Mouse (Mus musculus) thymus, adult 18-20 months (tissue): ENCODE measurements around the gene Pgm2.

Experiments
- DNase-seq, 2 experiments: peaks; one replicate each; pipeline ENCODE4 v3.0.0; 2022; ENCODE audit warnings: mixed read lengths in 2 of 2

Pgm2 gene

GRCm38 (mm10) chr5:64077353-64077752 is 15.4 kb upstream of the Pgm2 start:
- DNase-seq, result no peak

- DNase-seq, result no peak
These were observed 13.8 kb upstream of the Pgm2 start for GRCm38 (mm10) chr5:64078740-64079461.

- no peak for DNase-seq
These were observed 13.3 kb upstream of the Pgm2 start for GRCm38 (mm10) chr5:64079462-64079817.

GRCm38 (mm10) chr5:64083447-64084359 is 9.0 kb upstream of the Pgm2 start:
- no peak for DNase-seq

- DNase-seq, result no peak
These were observed 7.3 kb upstream of the Pgm2 start for GRCm38 (mm10) chr5:64085405-64085804.

- DNase-seq, result no peak
These were observed 4.0 kb upstream of the Pgm2 start for GRCm38 (mm10) chr5:64088740-64089139.

GRCm38 (mm10) chr5:64093349-64093871 is 660 bp downstream of the Pgm2 start:
- no peak for DNase-seq

GRCm38 (mm10) chr5:64095342-64095993 is 2.7 kb downstream of the Pgm2 start:
- DNase-seq, result no peak

- DNase-seq, result no peak
These were observed 9.4 kb downstream of the Pgm2 start for GRCm38 (mm10) chr5:64101993-64102716.

GRCm38 (mm10) chr5:64102717-64103075 is 9.9 kb downstream of the Pgm2 start:
- peak in 1 of 2 experiments; percentile 18 for DNase-seq

- DNase-seq, result no peak
These were observed 15.0 kb downstream of the Pgm2 start for GRCm38 (mm10) chr5:64107596-64108289.

- DNase-seq, result no peak
These were observed 16.5 kb downstream of the Pgm2 start for GRCm38 (mm10) chr5:64109217-64109616.

- no peak for DNase-seq
These were observed 19.6 kb downstream of the Pgm2 start for GRCm38 (mm10) chr5:64112360-64112759.

GRCm38 (mm10) chr5:64114210-64114609 is 21.5 kb downstream of the Pgm2 start:
- DNase-seq, result no peak

- DNase-seq, result no peak
These were observed 24.4 kb downstream of the Pgm2 start for GRCm38 (mm10) chr5:64117191-64117590.

GRCm38 (mm10) chr5:64125783-64126182 is 33.0 kb downstream of the Pgm2 start:
- no peak for DNase-seq

- no peak for DNase-seq
These were observed 38.8 kb downstream of the Pgm2 start for GRCm38 (mm10) chr5:64131550-64131949.

- no peak for DNase-seq
These were observed 41.2 kb downstream of the Pgm2 start for GRCm38 (mm10) chr5:64133901-64134300.

GRCm38 (mm10) chr5:64136325-64136724 is 43.6 kb downstream of the Pgm2 start:
- DNase-seq, result no peak

GRCm38 (mm10) chr5:64140202-64140601 is 47.5 kb downstream of the Pgm2 start:
- no peak for DNase-seq

GRCm38 (mm10) chr5:64144315-64144714 is 51.6 kb downstream of the Pgm2 start:
- DNase-seq, result no peak
